ENCODE assay signal across 10 mouse cellular contexts in genomic region chr11:5592336-5592735, GRCm38 (mm10). TPM values are rescaled to one million over a fixed set of nuclear protein-coding genes. Genes with fewer than 3 reads are reported as not detected.
A peak's percentile ranks its signal among the peaks of the same experiment; 100 is the strongest.
DNase-seq lines count a peak whose midpoint lies in the region; ATAC-seq and TF ChIP-seq lines count a peak whose summit lies in the region.
"Had no signal": no experiment of that assay in that cellular context is flagged by ENCODE, and none has a peak within 500 bp of the region (broad histone marks: within the 10 kb centered on the region; RNA-seq: fewer than 3 reads in every experiment).

No protein-coding gene starts in this region.

- TF ChIP-seq CTCF in intestine, postnatal 0 days (IDR thresholded peaks at IDR 0.05; ENCODE audit: low read depth), result no peak

- no peak for ATAC-seq in kidney, embryonic 16.5 days (ENCODE audit: low FRiP score, low TSS enrichment)
- 0 out of 2 replicates have a peak, but pooled peaks have one; percentile 52 for ATAC-seq in common myeloid progenitor, adult 5-6 weeks (replicated peaks; ENCODE audit: low read depth, poor library complexity, severe bottlenecking)
- no peak; the same call in 1 of the 2 replicates for ATAC-seq in megakaryocyte progenitor cell, adult 5-6 weeks (replicated peaks; ENCODE audit: poor library complexity)
- ATAC-seq in intestine, postnatal 0 days, result no peak

- no peaks in the 10 kb centered on the region for H3K4me1 ChIP-seq in kidney, embryonic 16.5 days (ENCODE audit: insufficient read depth, low read length)
- H3K4me1 ChIP-seq in intestine, postnatal 0 days (replicated peaks; ENCODE audit: control insufficient read depth, insufficient read depth, low read length), result no peaks in the 10 kb centered on the region
- H3K4me1 ChIP-seq: midbrain, embryonic 12.5 days had no signal

- peak; percentile 14 for DNase-seq in kidney, adult 18-20 months
- peak; percentile 7 to 76 for DNase-seq in adrenal gland, adult (ENCODE audit: inconsistent age in 2 of 2, low spot score in 1 of 2)
- peak; percentile 39 to 67 for DNase-seq in layer of hippocampus, adult 8-10 months (ENCODE audit: low spot score in 2 of 2)
- DNase-seq in right cerebral cortex, postnatal 25 days, result peak; percentile 12

- no peaks in the 10 kb centered on the region for H3K27me3 ChIP-seq in kidney, embryonic 16.5 days (ENCODE audit: insufficient read depth, low read length)
- no peaks in the 10 kb centered on the region for H3K27me3 ChIP-seq in intestine, postnatal 0 days (replicated peaks; ENCODE audit: control insufficient read depth, insufficient read depth, low read length)
- H3K27me3 ChIP-seq: midbrain, embryonic 12.5 days had no signal

- no peak overlapping the region for H3K9ac ChIP-seq in kidney, embryonic 16.5 days (replicated peaks; ENCODE audit: low read length)
- H3K9ac ChIP-seq in intestine, postnatal 0 days (ENCODE audit: low read depth, low read length), result no peak overlapping the region
- H3K9ac ChIP-seq: midbrain, embryonic 12.5 days had no signal

- H3K36me3 ChIP-seq in kidney, embryonic 16.5 days (ENCODE audit: insufficient read depth, low read length), result no peaks in the 10 kb centered on the region
- H3K36me3 ChIP-seq in intestine, postnatal 0 days (ENCODE audit: control insufficient read depth, insufficient read depth), result no peaks in the 10 kb centered on the region
- H3K36me3 ChIP-seq: midbrain, embryonic 12.5 days had no signal

- no peak overlapping the region for H3K4me2 ChIP-seq in kidney, embryonic 16.5 days (replicated peaks; ENCODE audit: low read depth, low read length)
- no peak overlapping the region for H3K4me2 ChIP-seq in intestine, postnatal 0 days (replicated peaks; ENCODE audit: low read depth)
- H3K4me2 ChIP-seq: midbrain, embryonic 12.5 days had no signal

- H3K27ac ChIP-seq in kidney, embryonic 16.5 days (ENCODE audit: low read length), result no peak overlapping the region
- H3K27ac ChIP-seq in intestine, postnatal 0 days (ENCODE audit: low read depth, low read length), result no peak overlapping the region
- H3K27ac ChIP-seq: midbrain, embryonic 12.5 days had no signal

- 63% methylated on average over 6 of the region's 6 CpGs for WGBS in kidney, embryonic 16.5 days
- WGBS in intestine, postnatal 0 days, result 67% methylated on average over 6 of the region's 6 CpGs

- H3K9me3 ChIP-seq in kidney, embryonic 16.5 days (ENCODE audit: low read length), result no peaks in the 10 kb centered on the region
- no peaks in the 10 kb centered on the region for H3K9me3 ChIP-seq in intestine, postnatal 0 days (ENCODE audit: control insufficient read depth)
- H3K9me3 ChIP-seq: midbrain, embryonic 12.5 days had no signal

- H3K4me3 ChIP-seq in kidney, embryonic 16.5 days (ENCODE audit: low read length), result no peak overlapping the region
- no peak overlapping the region for H3K4me3 ChIP-seq in intestine, postnatal 0 days (ENCODE audit: low read depth, low read length)
- H3K4me3 ChIP-seq: midbrain, embryonic 12.5 days had no signal

RNA-seq across cellular contexts. Expression of gene Ankrd36, which starts 22.9 kb away (rescaled TPM):
- polyA plus RNA-seq in kidney, embryonic 16.5 days (2015; fragmentation: Nextera tagmentation; extraction: Ambion mirVana), result not detected in 2 replicates
- not detected in 2 replicates for total RNA-seq in common myeloid progenitor, adult 5-6 weeks (2017)
- total RNA-seq in layer of hippocampus, adult 8-10 months (2022), result not detected
- not detected in 2 replicates for total RNA-seq in megakaryocyte progenitor cell, adult 5-6 weeks (2015)
- total RNA-seq in megakaryocyte progenitor cell, adult 5-6 weeks (2017), result 0.10 TPM in 1 of 2 replicates, not detected in the other
- polyA plus RNA-seq in intestine, postnatal 0 days (2015; fragmentation: Nextera tagmentation; extraction: Ambion mirVana), result not detected in 2 replicates
- polyA plus RNA-seq: embryonic facial prominence, embryonic 11.5 days had no signal

RNA-seq across cellular contexts. Expression of gene Ccdc117, which starts 50.3 kb away (rescaled TPM):
- polyA plus RNA-seq in kidney, embryonic 16.5 days (2015; fragmentation: Nextera tagmentation; extraction: Ambion mirVana), result 19.7 and 22.1 TPM in 2 replicates
- total RNA-seq in common myeloid progenitor, adult 5-6 weeks (2017), result 38.4 and 41.7 TPM in 2 replicates
- total RNA-seq in layer of hippocampus, adult 8-10 months (2022), result 10 to 100 TPM; 13.3 to 18.4 (median 15.2) TPM
- 17.1 and 19.2 TPM in 2 replicates for total RNA-seq in megakaryocyte progenitor cell, adult 5-6 weeks (2015)
- 29.4 and 32.9 TPM in 2 replicates for total RNA-seq in megakaryocyte progenitor cell, adult 5-6 weeks (2017)
- polyA plus RNA-seq in intestine, postnatal 0 days (2015; fragmentation: Nextera tagmentation; extraction: Ambion mirVana), result 4.7 and 6.3 TPM in 2 replicates
